Mouse (Mus musculus) limb, embryonic 11.5 days (tissue): ENCODE results near the gene Igsf11. TPM values are rescaled to one million over a fixed set of nuclear protein-coding genes. Genes with fewer than 3 reads are reported as not detected.

Source experiments
- ATAC-seq: fragments of 200-750 bp; cut with Nextera tagmentation; 2 replicates; pipeline ENCODE4 v1.8.0; 2017; ENCODE audit warnings: low read depth; ENCODE audit not compliant: insufficient number of reproducible peaks, low FRiP score, low TSS enrichment
- DNase-seq: peaks from one replicate; pipeline ENCODE4 v3.0.0-alpha.2; 2015; ENCODE audit warnings: low spot score
- H3K27ac ChIP-seq: fragments of 300-500 bp; sonication (generic); replicated peaks from 2 replicates; pipeline ENCODE4 v1.5.1; 2014; ENCODE audit warnings: low read depth, mild to moderate bottlenecking, low read length
- H3K27me3 ChIP-seq: fragments of 300-500 bp; sonication (generic); 2 replicates; pipeline ENCODE4 v1.6.1; 2014; ENCODE audit warnings: mild to moderate bottlenecking, low read length, mixed read lengths; ENCODE audit not compliant: control insufficient read depth, insufficient read depth
- H3K36me3 ChIP-seq: fragments of 300-500 bp; sonication (generic); 2 replicates; pipeline ENCODE4 v1.6.1; 2014; ENCODE audit warnings: mild to moderate bottlenecking, low read length, moderate library complexity, mixed read lengths; ENCODE audit not compliant: control insufficient read depth, insufficient read depth
- H3K4me1 ChIP-seq: fragments of 300-500 bp; sonication (generic); 2 replicates; pipeline ENCODE4 v1.6.1; 2014; ENCODE audit warnings: low read length, mixed read lengths; ENCODE audit not compliant: control insufficient read depth, insufficient read depth
- H3K4me2 ChIP-seq: fragments of 300-500 bp; sonication (generic); 2 replicates; pipeline ENCODE4 v1.6.1; 2014; ENCODE audit warnings: low read depth, mild to moderate bottlenecking, moderate library complexity; ENCODE audit not compliant: severe bottlenecking
- H3K4me3 ChIP-seq: fragments of 300-500 bp; sonication (generic); 2 replicates; pipeline ENCODE4 v1.5.1; 2014; ENCODE audit warnings: low read depth, low read length
- H3K9ac ChIP-seq: fragments of 300-500 bp; sonication (generic); 2 replicates; pipeline ENCODE4 v1.6.1; 2014; ENCODE audit warnings: mild to moderate bottlenecking, low read length
- H3K9me3 ChIP-seq: fragments of 300-500 bp; sonication (generic); 2 replicates; pipeline ENCODE4 v1.6.1; 2016; ENCODE audit warnings: low read length; ENCODE audit not compliant: control insufficient read depth
- WGBS: fragments of 180-500 bp; shearing (Covaris S2); extraction: QIAGEN DNeasy Blood & Tissue Kit; methylation state at CpG from one replicate; pipeline ENCODE4 v1.1.7; 2014; 5-methylcytosine and 5-hydroxymethylcytosine counted together
- polyA plus RNA-seq: library from polyadenylated mRNA; unstranded; fragments of >200 nt; fragmentation: Nextera tagmentation; extraction: Ambion mirVana; gene quantifications from 2 replicates; pipeline ENCODE4 v1.2.1, GENCODE M21; 2014

Igsf11 gene
- polyA plus RNA-seq, 1 experiment from 2014 or later = 0.52 TPM

GRCm38 (mm10) chr16:39053779-39054178 lies 161.3 kb downstream of the Igsf11 start:
- Histone ChIP-seq H3K9ac (no peak overlapping the region), H3K4me3 (no peak overlapping the region), H3K27me3 (no peaks in the 10 kb centered on the region), H3K4me2 (no peak overlapping the region), H3K27ac (no peak overlapping the region), H3K36me3 (no peaks in the 10 kb centered on the region), H3K4me1 (no peaks in the 10 kb centered on the region), H3K9me3 (no peaks in the 10 kb centered on the region)
- DNase-seq (no peak), ATAC-seq (no peak)
- WGBS = 74% methylated on average over 2 of the region's 2 CpGs

GRCm38 (mm10) chr16:39056061-39056460 lies 163.6 kb downstream of the Igsf11 start:
- Histone ChIP-seq H3K27me3 (no peaks in the 10 kb centered on the region), H3K36me3 (no peaks in the 10 kb centered on the region), H3K4me1 (no peaks in the 10 kb centered on the region), H3K27ac (no peak overlapping the region), H3K4me3 (no peak overlapping the region), H3K9ac (no peak overlapping the region), H3K4me2 (no peak overlapping the region), H3K9me3 (no peaks in the 10 kb centered on the region)
- ATAC-seq (no peak), DNase-seq (peak; percentile 54)
- 25% methylated on average over 6 of the region's 6 CpGs for WGBS

- WGBS = 39% methylated on average over 12 of the region's 12 CpGs
- Histone ChIP-seq H3K27me3 (no peaks in the 10 kb centered on the region), H3K9me3 (no peaks in the 10 kb centered on the region), H3K4me2 (no peak overlapping the region), H3K4me1 (no peaks in the 10 kb centered on the region), H3K36me3 (no peaks in the 10 kb centered on the region), H3K27ac (no peak overlapping the region), H3K9ac (no peak overlapping the region), H3K4me3 (no peak overlapping the region)
- ATAC-seq (no peak), DNase-seq (no peak)
Measured at GRCm38 (mm10) chr16:39056961-39057360, 164.5 kb downstream of the Igsf11 start.

GRCm38 (mm10) chr16:39058869-39059268 lies 166.4 kb downstream of the Igsf11 start:
- Histone ChIP-seq H3K9me3 (no peaks in the 10 kb centered on the region), H3K36me3 (no peaks in the 10 kb centered on the region), H3K9ac (no peak overlapping the region), H3K4me2 (no peak overlapping the region), H3K4me3 (no peak overlapping the region), H3K4me1 (no peaks in the 10 kb centered on the region), H3K27ac (no peak overlapping the region), H3K27me3 (no peaks in the 10 kb centered on the region)
- WGBS = 93% methylated on average over 2 of the region's 2 CpGs
- DNase-seq (no peak), ATAC-seq (no peak)

- no peak overlapping the region for H3K27ac ChIP-seq
- no peak overlapping the region for H3K4me3 ChIP-seq
- H3K4me1 ChIP-seq = no peaks in the 10 kb centered on the region
- peak; percentile 35 for DNase-seq
- H3K36me3 ChIP-seq = no peaks in the 10 kb centered on the region
- H3K27me3 ChIP-seq = no peaks in the 10 kb centered on the region
- ATAC-seq = no peak
- H3K9me3 ChIP-seq = no peaks in the 10 kb centered on the region
- no peak overlapping the region for H3K9ac ChIP-seq
- 36% methylated on average over 5 of the region's 5 CpGs for WGBS
- H3K4me2 ChIP-seq = no peak overlapping the region
Measured at GRCm38 (mm10) chr16:39062596-39062995, 170.1 kb downstream of the Igsf11 start.

GRCm38 (mm10) chr16:39065576-39065975 lies 173.1 kb downstream of the Igsf11 start:
- Histone ChIP-seq H3K36me3 (no peaks in the 10 kb centered on the region), H3K27ac (no peak overlapping the region), H3K4me1 (no peaks in the 10 kb centered on the region), H3K9me3 (no peaks in the 10 kb centered on the region), H3K27me3 (no peaks in the 10 kb centered on the region), H3K4me3 (no peak overlapping the region), H3K9ac (no peak overlapping the region), H3K4me2 (no peak overlapping the region)
- 68% methylated on average over 5 of the region's 5 CpGs for WGBS
- DNase-seq (no peak), ATAC-seq (no peak)

- WGBS = 64% methylated on average over 3 of the region's 3 CpGs
- H3K36me3 ChIP-seq = no peaks in the 10 kb centered on the region
- no peak overlapping the region for H3K4me2 ChIP-seq
- no peak overlapping the region for H3K9ac ChIP-seq
- no peak for ATAC-seq
- H3K27me3 ChIP-seq = no peaks in the 10 kb centered on the region
- H3K4me1 ChIP-seq = no peaks in the 10 kb centered on the region
- no peak overlapping the region for H3K4me3 ChIP-seq
- DNase-seq = no peak
- H3K9me3 ChIP-seq = no peaks in the 10 kb centered on the region
- no peak overlapping the region for H3K27ac ChIP-seq
Measured at GRCm38 (mm10) chr16:39071431-39071830, 179.0 kb downstream of the Igsf11 start.

Other genes starting within 250 kb of the Igsf11 start
- gene Arhgap31, start 179.4 kb upstream of the Igsf11 start, polyA plus RNA-seq = 5.4 and 6.5 TPM in 2 replicates
- gene B4galt4, start 150.4 kb upstream of the Igsf11 start, polyA plus RNA-seq = 26.8 and 27.8 TPM in 2 replicates
- gene Upk1b, start 92.3 kb upstream of the Igsf11 start, polyA plus RNA-seq = 3.9 and 4.1 TPM in 2 replicates
- gene 4930435E12Rik, start 63.9 kb upstream of the Igsf11 start, polyA plus RNA-seq = not detected in 2 replicates